Mouse (Mus musculus): ENCODE results near the gene Hnrnpul2.
A peak's percentile ranks its signal among the peaks of the same experiment; 100 is the strongest.

Gene Hnrnpul2

DNA sequence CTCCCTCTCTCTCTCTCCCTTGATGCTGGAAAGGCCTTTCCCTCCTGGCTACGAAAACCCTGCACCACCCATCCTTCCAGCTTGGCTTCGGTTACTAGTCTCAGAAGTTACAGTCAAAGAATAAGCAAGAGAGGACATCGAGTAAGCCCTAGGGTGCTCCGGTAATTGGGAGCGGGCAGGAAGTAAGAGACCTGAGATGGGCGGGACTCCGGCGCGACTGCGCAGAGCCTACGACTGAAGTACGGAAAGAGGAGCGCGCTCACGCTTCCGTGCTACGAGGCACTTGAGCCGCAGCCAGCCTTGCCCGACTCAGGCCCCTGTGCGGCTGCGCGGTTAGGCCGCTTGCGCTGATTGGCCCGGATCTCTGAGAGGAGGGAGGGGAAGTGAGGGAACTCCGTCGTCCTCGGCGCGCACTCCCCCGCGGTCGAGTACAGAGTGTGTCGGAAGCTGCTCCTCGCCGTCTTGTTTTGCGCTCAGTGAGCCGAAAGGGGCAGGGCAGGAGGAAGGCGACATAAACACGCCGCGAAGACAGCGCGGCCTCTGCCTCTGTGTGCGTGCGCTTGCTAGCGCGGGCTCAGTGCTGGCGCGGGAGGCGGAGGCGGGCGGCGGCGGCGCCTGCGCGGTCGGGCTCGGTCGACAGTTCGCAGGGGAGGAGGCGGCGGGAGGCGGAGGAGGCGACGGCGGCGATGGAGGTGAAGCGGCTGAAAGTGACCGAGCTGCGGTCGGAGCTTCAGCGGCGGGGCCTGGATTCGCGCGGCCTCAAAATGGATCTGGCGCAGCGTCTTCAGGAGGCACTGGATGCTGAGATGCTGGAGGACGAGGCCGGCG is at the start of gene Hnrnpul2:
Gene Hnrnpul2, plus strand, starts transcription at position 415 of the 828 bp plus-strand sequence.
- peak; percentile 96 for DNase-seq (ENCODE audit: low spot score)

DNA sequence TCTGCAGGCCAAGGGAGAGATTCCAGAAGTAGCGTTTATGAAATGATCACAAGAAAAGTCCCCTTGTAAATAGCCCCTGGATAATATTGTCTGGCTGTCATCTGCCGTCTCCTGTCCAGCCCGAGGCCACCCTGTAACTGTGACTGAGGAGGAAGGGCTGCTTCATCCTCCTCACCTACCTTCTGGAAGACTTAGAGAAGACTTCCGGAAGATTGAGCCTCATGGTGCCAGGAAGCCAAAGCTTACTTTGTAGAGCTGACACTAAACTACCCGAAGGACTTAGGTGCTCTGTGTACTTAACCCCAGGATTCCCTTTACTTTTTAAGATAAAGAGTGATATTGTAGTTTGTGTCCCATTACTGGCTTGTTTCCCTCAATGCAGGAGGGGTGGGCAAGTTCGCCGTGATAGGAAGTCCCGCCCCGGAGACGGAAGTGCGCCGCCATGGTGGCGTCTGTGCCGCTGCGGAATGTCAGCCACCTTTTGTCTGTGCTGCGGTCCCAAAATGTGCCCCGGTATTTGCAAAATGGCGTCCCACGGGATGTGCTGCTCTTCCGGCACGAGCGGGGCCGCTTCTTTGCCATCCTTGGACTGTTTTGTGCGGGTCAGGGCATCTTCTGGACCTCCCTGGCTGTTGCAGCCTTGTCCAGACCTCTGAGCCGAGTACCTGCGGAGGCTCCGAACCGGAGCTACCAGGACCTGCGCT is 49.1 kb upstream of the Hnrnpul2 start, which contains the start of gene Tmem223:
Gene Tmem223, plus strand, starts transcription at position 430 of the 704 bp plus-strand sequence.
- no peak for DNase-seq (ENCODE audit: low spot score)

DNA sequence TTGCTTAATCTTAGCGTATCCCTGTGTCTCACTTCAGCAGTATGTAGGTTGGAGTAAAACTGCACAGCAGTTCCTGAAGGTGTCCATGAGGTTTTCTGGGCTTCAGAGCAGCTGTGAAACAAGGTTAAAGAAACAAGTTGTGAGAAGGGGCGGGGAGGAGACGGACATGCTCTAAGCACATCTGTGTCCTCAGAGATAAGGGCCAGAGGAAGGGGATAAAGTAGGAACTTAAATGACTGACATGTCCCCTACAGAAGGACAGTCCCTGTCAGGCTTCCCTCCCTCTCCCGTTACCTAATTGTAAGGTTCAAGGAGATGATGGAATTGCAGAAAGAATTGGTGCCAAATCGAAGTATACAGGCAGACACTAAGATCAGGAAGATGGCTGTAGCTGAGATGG is 46.8 kb upstream of the Hnrnpul2 start:
- no peak for DNase-seq (ENCODE audit: low spot score)

DNA sequence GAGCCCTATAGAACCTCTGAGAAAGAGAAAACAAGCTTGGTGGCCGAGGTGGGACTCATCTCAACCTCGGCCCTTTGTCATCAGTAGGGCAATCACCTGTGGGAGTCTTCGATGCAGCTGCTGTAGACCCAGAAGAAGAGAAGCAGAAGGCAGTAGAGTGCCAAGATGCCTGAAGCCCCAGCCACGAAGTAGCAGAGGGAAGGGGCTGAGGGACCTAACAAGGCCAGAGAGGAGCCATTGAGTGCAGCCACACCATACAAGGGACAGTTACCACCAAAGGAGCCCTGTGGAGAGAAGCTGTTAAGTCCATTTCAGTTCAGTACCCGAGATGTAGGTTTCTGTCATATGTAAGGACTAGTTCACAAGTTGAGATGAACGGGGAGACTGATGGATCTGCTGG is 46.4 kb upstream of the Hnrnpul2 start:
- DNase-seq (ENCODE audit: low spot score) = no peak

DNA sequence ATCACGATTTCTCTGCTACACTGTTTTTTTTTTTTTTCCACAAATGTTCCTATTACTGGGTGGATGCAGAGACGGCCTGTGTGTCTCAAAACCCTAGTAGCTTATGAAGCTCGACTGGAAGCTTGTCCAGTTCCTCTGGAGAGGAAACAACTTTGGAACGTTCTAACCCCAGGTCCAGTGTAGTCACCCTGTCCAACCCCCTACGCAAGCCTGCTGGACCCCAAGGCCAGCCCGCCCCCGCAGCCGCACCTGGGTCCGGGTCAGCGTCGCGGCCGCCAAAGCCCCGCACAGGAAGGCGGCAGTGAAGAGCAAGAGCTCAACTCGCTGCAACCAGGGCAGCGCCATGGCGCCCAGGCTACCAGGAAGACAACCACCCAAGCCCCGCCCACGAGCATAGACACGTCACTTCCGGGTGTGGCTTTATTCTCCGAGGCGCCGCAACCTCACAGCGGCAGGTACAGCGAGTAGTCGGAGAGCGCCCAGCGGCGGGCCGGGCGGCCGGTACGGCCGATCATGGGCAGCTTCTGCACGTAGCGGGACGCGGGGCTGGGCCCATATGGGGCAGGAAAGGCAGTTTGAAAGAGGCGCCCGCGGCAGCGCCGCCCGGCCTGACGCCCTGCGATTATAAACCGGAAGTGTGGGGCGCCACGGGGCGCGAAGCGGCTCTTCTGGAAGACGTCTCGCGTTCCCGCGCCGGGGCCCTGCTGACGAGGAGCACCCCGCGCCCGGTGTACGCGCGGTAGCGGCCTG is 45.5 kb upstream of the Hnrnpul2 start, which contains the start of gene Tmem179b:
Gene Tmem179b, minus strand, starts transcription at position 382 of the 750 bp plus-strand sequence.
- peak; percentile 89 for DNase-seq (ENCODE audit: low spot score)

DNA sequence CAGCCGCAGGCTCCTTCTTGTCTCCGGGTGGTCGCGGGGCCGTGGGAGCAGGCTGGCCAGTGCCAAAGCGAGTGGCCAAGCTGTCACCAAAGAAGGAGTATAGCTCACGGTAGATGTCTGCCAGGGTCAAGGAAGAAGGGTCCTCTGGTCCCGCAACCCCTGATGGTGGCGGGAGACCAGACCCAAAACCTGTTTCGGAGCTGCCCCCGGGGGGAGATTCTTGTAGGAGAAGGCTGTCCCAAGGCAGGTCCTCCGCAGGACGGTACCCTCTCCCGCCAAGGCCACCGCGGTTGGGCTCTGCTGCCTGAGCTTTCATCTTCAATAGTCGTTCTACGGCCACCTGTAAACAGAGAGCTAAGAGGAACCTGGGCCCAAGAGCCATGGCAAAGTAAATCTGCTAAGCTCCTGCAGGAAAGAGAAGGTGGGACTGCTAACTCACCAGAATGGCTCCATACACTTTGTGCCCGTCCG is 44.8 kb upstream of the Hnrnpul2 start:
- peak; percentile 14 for DNase-seq (ENCODE audit: low spot score)

DNA sequence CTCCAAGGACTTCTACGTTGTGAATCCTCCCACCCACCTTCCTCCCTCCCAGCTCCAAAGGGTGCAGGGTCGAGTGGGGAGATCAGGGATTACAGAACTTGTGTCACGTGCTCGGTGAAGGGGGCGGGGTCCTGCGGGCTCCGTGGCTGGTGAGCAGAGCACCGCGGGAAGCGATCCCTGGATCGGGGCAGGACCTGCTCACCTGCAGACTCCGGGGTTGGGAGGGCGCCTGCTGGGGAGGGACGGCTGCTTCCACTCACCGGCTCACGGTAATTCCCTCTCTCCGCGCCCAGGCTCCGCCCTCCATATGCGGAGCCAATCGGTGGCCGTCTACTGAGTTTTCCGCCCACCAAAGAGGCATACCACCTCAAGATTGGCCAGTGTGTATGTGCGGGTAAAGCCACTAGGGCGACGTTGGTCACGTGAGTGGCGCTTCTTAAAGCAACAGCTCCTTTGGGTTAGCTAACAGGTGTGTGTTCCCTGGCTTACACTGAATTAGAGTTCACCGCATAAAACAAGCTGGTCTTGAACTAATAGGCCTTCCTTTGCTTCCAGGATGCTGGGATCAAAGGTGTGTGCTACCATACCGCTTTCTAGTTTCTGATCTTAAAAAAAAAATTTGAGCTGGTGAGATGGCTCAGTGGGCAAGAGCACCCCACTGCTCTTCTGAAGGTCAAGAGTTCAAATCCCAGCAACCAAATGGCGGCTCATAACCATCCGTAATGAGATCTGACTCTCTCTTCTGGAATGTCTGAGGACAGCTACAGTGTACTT is 33.6 kb upstream of the Hnrnpul2 start, which contains the start of gene Taf6l:
Gene Taf6l, minus strand, starts transcription at position 410 of the 774 bp plus-strand sequence.
- peak; percentile 91 for DNase-seq (ENCODE audit: low spot score)

DNA sequence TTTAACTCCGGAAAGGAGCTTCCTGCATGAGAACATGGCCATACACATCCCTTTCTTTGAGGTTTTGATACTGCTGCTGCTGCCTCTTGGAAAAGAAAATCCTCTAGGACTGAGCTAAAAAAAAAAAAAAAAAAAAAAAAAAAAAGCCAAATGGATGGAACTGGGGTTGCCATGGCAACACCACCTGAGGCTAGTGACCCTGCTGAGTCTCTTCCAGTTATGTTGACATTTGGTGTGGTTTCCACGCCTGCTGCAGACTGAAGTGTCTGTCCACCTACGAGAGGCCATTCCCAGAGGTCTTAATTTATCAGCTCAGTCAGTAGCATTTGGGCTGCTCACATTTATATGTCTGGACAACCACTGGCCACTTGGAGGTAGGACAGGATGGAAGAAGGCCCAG is 31.3 kb upstream of the Hnrnpul2 start:
- DNase-seq (ENCODE audit: low spot score) = peak; percentile 59

DNA sequence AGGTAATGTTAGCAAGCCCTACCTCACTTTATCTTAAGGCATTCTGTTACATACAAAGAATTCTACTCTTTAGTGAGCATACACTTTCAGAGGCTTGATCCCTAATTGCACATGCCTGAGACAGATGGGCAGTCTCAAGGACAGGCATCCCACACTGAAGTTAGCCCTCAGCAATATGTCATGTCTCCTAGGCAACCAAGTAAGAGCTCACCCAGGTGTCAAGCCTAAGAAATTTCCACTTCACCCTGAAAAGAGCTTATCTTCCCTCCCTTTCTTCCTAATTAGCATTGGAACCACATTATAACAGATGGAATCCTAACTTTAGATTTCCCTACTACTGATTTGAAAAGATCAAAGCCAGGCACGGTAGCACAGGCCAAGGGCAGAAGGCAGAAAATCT is 30.6 kb upstream of the Hnrnpul2 start:
- no peak for DNase-seq (ENCODE audit: low spot score)

DNA sequence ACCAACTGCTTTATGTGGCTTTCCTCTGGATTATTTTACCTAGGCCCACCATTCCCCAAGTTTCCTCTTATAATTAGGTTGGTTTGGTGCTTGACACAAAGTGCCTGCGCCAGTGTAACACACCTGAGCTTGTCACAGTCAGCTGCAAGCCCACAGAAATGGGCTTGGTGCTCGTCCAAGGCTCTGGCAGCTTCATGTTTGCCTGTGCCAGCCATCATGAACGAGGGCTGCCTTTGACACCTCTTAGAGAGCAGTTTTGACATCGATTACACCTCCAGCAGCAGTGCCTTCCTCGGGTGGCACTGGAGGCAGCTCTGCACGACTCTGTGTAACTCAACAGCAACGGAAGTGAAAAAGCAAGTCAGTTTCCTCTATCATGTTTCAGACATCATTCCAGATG is 29.6 kb upstream of the Hnrnpul2 start:
- no peak for DNase-seq (ENCODE audit: low spot score)

DNA sequence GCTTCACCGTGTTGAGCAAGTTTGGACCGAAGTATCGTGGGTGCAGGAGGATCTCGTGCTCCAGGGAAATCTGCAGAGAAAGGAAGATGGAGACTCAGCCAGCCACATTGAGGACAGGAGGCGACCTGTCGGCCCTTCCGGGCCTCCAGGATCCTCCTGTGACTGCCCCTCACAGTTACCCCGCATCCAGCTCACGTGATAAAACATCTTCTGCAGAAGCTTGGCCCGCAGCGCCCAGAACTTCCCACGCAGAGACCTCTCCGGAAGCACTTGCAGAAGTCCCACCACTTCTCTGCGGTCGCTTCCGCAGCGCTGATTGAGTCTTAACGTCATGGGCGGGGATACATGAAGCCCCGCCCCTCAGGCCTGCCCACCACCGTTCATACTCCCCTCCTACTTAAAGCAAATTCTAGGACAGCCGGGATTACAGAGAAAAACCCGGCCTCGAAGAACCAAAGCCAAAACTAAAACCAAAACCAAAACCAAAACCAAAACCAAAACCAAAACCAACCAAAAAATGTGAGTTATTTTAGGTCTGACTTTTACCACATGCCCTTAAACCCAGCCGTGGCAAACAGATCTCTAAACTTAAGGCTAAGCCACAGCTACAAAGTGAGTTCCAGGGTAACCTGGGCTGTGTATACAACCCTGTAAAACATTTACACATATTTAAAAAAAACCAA is 21.4 kb upstream of the Hnrnpul2 start, which contains the start of gene Polr2g:
Gene Polr2g, minus strand, starts transcription at position 314 of the 683 bp plus-strand sequence.
- peak; percentile 85 for DNase-seq (ENCODE audit: low spot score)

DNA sequence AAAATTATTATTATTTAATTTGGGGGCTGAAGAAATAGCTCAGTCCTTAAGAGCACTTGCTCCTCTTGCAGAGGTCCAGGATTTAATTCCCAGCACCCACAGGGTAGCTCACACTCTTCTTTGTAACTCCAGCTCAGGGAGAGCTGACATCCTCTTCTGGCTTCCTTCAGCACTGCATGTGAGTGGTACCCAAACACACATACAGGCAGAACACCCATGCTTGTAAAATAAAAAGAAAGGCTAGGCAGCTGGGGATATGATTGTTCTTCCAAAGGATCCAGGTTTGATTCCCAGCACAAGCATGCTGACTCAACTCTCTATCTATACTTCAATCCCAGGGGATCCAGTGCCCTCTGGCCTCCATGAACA is 20.9 kb upstream of the Hnrnpul2 start:
- no peak for DNase-seq (ENCODE audit: low spot score)

DNA sequence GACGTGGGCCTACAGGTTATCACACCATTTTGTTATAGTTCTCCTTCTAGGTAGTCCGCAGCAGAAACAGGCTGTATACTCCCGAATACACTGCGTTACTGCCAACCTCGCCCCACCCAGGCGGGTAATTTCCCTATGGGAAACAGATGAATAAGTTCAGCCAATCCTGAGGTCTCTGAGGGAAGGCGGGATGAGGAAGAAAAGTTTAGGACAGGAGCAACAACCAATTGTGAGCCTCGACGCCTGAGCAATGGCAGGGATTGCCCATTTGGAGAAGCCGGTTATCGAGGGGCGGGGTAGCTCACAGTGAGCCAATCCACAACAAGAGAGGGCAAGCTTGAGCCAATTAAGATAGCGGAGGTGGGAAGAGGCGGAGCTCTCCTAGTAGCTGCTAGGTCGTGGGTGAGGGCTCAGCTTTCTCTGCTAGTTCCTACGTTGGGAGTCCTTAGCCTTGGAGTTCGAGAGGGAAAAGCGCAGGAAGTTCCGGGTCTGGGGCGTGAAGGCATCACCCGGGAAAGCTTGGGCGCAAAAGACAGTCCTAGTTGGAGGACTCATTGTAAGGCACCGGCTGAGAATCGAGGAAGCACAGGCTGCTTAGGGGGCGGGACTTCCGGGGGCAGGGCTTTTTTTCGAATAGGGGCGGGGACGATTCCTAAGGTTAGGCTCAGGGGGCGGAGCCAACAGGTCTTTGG is 17.5 kb upstream of the Hnrnpul2 start, which contains the start of gene Zbtb3:
Gene Zbtb3, plus strand, starts transcription at position 426 of the 692 bp plus-strand sequence.
- DNase-seq (ENCODE audit: low spot score) = peak; percentile 95

DNA sequence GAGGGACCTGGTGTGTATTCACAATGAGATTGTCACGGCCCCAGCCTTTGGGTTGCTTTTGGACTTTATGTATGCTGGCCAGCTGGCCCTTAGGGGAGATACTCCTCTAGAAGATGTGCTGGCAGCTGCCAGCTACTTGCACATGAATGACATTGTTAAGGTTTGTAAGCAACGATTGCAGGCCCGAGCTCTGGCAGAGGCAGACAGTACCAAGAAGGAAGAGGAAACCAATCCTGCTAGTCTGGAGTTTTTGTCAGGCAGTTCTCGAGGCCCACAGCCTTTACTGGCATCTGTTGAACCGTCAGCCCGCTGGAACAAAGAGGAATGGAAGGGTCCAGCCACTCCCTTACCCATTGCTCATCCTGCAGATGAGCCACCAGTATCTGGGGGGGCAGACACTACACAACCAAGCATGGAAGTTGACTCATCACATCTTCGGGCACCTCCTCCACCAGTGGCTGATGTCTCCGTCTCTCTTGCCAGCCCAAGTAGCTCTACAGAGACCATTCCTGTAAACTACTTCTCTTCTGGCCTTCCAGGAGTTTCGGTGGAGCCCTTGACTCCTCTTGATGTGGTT is 16.5 kb upstream of the Hnrnpul2 start:
- DNase-seq (ENCODE audit: low spot score) = no peak

- DNase-seq (ENCODE audit: low spot score) = no peak
Measured at GRCm38 (mm10) chr19:8803879-8804660, 15.7 kb upstream of the Hnrnpul2 start.

GRCm38 (mm10) chr19:8806810-8807209 is 13.0 kb upstream of the Hnrnpul2 start:
- DNase-seq (ENCODE audit: low spot score) = no peak

GRCm38 (mm10) chr19:8815812-8816211 is 4.0 kb upstream of the Hnrnpul2 start:
- peak; percentile 35 for DNase-seq (ENCODE audit: low spot score)

- DNase-seq (ENCODE audit: low spot score) = no peak
Measured at GRCm38 (mm10) chr19:8817001-8817400, 2.8 kb upstream of the Hnrnpul2 start.

DNA sequence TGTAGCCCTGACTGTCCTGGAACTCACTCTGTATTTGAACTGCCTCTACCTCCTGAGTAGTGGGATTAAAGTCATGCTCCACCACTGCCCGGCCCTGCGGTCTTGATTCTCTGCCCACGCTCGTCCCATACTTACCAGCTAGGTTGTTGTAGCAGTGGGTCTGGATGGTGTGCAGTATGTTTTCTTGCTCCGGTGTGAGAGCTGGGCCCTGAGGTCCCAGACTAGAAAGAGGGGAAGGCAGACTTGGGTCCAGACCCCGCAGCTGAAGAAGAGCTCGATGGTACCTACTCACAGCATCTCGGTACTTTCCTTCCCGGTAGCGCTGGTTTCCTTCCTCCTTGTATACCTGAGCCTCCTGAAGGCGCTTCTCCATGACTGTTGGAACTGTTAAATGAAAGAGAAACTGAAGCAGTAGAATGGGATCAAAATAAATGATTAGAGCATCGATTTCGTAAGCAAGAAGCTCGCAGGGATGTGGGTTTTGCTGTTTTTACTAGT is 1.5 kb upstream of the Hnrnpul2 start:
- no peak for DNase-seq (ENCODE audit: low spot score)

Measured in MN1 (cell line).